Mouse (Mus musculus) lung, postnatal 0 days (tissue): ENCODE measurements around the gene Pole3.
A peak's percentile ranks its signal among the peaks of the same experiment; 100 is the strongest.

ENCODE experiments used
- CTCF ChIP-seq: IDR thresholded peaks from 2 replicates; pipeline ENCODE4 v1.5.1; 2016; ENCODE audit warnings: antibody characterized with exemption, mild to moderate bottlenecking
- EP300 ChIP-seq: IDR thresholded peaks from 2 replicates; pipeline ENCODE4 v1.6.1; 2016; ENCODE audit warnings: antibody characterized with exemption, mild to moderate bottlenecking, control low read depth

GRCm38 (mm10) chr4:62524651-62525488 lies at the start of gene Pole3, which contains the start of gene 4933430I17Rik:
- TF ChIP-seq CTCF, result no peak
- TF ChIP-seq EP300, result peak; percentile 81
